12 mouse cellular contexts compared by ENCODE assay signal in genomic region chr5:44181669-44182068, GRCm38 (mm10). TPM values are rescaled to one million over a fixed set of nuclear protein-coding genes. Genes with fewer than 3 reads are reported as not detected.
A peak's percentile ranks its signal among the peaks of the same experiment; 100 is the strongest.
DNase-seq lines count a peak whose midpoint lies in the region; ATAC-seq lines count a peak whose summit lies in the region.
"Had no signal": no experiment of that assay in that cellular context is flagged by ENCODE, and none has a peak within 500 bp of the region (broad histone marks: within the 10 kb centered on the region; RNA-seq: fewer than 3 reads in every experiment).

No protein-coding gene starts in this region.

- DNase-seq in right cerebral cortex, adult 18-20 months, result peak; percentile 81
- DNase-seq in right cerebral cortex, postnatal 4 days, result no peak
- peak; percentile 64 to 68 for DNase-seq in left cerebral cortex, adult 18-20 months (ENCODE audit: low spot score in 2 of 2)
- DNase-seq in thymus, postnatal 25 days, result peak; percentile 51
- no peak for DNase-seq in adrenal gland, postnatal 36 days
- no peak for DNase-seq in urinary bladder, postnatal 25 days (ENCODE audit: low spot score)
- DNase-seq: heart, postnatal 4 days; layer of hippocampus, postnatal 36 days had no signal

- ATAC-seq in megakaryocyte progenitor cell, adult 5-6 weeks (replicated peaks; ENCODE audit: poor library complexity), result peak; percentile 86
- no peak for ATAC-seq in erythroid progenitor cell, adult 5-6 weeks (replicated peaks; ENCODE audit: low FRiP score, poor library complexity, severe bottlenecking)
- ATAC-seq: midbrain, embryonic 13.5 days; Patski had no signal

RNA-seq across cellular contexts. Expression of gene Tapt1, which starts 44.8 kb away (rescaled TPM):
- 10 to 100 TPM; 46.9 to 50.3 TPM for total RNA-seq in left cerebral cortex, adult 18-20 months (2021)
- total RNA-seq in megakaryocyte progenitor cell, adult 5-6 weeks (2015), result 60.7 and 72.6 TPM in 2 replicates
- 68.6 and 75.2 TPM in 2 replicates for total RNA-seq in megakaryocyte progenitor cell, adult 5-6 weeks (2017)
- total RNA-seq in erythroid progenitor cell, adult 5-6 weeks (2015; ENCODE audit: low replicate concordance), result 200 and 222 TPM in 2 replicates
- total RNA-seq in erythroid progenitor cell, adult 5-6 weeks (2017; ENCODE audit: low replicate concordance), result 235 and 267 TPM in 2 replicates
- total RNA-seq in adrenal gland, postnatal 36 days (2021), result 10 to 100 TPM; 44.1 to 60.7 TPM

Comparison
In these comparisons a context has a peak if more than half of its experiments do, and no peak if none do; other contexts are left out.
1. DNase-seq: peak in right cerebral cortex, adult 18-20 months (single experiment), left cerebral cortex, adult 18-20 months (2 of 2) and thymus, postnatal 25 days (single experiment); none in right cerebral cortex, postnatal 4 days (single experiment), adrenal gland, postnatal 36 days (0 of 2) and urinary bladder, postnatal 25 days (single experiment).